Mouse (Mus musculus): ENCODE data around the gene Taf5l.
"Not testable (repeated sequence)": the region's sequence is repeated elsewhere in the genome, so short reads cannot be mapped to it uniquely, and the experiment has no call there.

Taf5l gene

DNA sequence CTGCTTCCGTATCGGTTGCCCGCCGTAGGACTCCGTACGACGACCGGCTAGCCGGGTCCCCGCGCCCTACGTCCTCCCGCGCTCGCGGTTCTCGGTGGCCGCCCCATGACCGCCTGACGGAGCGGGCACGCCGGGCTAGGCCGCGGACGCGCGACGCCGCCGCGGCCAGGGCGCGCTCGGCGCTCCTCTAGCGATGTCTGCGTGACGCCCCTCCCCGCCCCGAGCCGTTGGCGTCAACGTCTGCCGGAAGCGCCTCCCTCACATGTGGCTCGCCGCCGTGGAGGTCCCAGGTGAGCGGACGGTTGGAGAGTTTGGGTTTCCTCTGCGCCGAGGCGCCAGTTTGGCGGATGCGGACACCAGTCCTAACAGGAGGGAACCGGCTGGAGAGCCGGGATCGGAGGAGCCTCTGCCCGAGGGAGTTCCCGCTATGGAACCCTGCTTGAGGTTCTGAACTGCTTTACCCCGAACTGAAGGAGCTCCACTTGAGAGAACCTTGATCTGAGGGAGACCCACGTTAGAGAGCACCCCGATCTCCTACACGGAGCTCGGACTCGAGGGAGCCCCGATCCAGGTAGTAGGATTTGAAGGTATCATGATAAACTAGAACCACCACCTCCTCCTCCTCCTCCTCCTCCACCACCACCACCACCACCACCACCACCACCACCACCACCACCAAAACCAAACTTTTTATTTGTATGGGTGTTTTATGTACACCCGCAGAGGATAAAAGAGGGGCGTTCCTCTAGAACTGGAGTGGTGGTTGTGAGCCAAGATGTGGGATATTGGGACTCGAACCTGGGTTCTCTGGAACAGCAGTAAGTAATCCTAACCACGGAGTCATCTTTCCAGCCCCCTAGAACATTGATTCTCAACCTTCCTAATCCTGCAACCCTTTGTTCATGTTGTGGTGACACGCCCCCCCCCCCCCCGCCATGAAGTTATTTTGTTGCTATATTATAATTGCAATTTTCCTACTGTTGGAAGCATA lies at the start of gene Taf5l, which contains the start of gene Urb2:
Taf5l (minus strand) TSS at position 161 of the 991 bp plus-strand sequence.
Urb2 (plus strand) TSS at position 272 of the 991 bp plus-strand sequence.
- DNase-seq, result peak; percentile 94

DNA sequence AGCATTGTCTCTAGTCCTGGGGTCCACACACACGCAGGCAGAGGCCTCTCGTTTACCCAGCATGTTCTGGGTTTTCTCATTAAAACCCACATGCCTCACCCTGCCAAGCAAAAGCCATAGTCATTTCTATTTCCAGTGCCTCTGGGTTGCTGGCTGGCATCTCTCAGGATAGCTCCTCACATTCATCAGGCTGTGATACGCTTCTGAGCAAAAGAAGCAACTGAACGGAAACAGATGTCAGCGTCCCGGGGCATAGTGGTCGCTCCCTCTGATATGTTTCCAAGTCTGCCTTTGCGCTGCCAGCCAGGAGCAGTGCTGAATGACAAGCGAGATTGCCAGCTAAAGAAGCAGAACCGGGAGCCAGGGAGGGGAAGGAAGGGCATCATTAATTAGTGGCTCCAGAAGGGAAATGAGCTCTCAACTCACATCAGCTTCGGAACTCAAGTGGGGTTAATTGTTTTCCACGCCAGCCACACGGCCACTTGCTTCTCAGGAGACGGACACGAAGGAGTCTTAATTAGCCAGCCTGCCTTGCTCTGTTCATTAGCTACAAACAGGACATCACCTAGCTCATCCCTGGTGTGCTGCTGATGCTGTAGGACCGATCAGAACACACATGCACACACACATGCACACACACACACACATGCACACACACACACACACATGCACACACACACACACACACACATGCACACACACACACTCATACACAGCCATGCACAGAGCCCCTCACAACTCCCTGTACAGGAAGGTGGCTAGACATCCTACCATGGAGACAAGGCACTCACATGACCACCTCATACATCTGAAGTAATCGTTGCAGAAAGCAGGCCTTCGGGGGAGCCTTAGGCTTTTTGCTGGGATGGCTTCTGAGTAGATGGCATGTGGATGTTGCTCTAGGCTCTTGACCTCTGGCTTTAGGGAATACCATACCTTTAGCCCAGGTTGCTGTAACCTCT lies 49.4 kb upstream of the Taf5l start:
- peak; percentile 39 for DNase-seq

DNA sequence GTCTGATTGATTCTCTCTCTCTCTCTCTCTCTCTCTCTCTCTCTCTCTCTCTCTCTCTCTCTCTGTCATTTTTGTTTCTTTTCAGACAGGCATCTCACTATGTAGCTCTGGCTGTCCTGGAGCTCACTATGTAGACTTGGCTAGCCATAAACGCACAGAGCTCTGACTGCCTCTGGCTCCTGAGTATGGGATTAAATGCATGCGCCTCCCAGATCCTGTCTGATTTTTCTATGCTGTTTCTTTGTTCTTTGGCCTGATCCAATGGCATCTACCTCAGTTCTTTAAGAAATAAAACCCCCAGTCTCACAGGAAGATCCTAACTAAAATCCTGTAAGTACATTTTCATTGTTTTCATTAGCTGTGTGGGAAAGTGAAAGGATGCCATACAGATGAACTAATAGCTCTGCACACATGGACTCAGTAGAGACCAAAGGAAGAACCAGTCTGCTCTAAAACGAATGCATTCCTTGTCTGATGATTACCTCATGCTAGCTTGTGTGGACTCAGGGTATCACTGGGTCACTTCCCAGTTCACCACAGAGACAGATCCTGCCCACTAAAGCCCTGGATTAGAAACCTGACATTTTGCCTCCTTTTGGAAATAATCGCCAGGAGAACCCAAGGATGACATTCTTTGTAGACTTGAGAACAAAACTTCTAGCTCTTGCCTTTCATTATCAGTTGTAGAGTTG lies 46.0 kb upstream of the Taf5l start:
- no peak for DNase-seq

DNA sequence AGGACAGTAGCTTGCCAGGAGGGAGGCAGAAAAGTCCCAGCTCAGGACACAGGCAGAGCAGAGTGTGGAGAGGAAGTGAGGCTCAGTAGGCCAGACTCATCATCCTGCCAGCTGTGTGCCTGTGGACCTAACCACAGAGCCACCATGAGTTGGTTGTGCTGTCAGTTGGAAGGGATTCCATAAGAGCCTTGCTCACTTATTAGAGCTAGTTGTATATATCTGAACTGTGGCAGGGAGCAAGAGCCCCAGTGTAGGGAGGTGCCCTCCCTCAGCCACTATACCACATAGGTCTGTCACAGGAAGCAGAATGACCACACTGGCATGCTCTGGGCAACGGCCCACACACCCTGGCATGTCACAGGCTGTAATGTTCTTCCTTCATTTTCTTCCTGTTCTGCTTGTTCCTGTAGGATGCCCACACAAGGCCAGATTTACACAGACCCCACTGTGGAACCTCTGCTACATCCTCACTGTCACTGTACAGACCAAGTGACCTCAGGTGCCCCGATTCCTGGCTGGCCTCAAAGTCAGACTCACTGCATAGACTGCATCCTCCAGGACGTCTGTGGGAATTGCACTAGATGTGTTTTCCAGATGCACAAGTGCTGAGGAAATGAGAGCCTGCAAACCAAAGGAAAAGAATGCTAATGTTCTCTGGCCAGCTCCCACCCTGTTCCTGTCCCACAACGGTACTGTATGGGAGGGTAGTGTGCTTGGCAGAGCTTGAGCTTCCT lies 45.3 kb upstream of the Taf5l start:
- DNase-seq, result no peak

DNA sequence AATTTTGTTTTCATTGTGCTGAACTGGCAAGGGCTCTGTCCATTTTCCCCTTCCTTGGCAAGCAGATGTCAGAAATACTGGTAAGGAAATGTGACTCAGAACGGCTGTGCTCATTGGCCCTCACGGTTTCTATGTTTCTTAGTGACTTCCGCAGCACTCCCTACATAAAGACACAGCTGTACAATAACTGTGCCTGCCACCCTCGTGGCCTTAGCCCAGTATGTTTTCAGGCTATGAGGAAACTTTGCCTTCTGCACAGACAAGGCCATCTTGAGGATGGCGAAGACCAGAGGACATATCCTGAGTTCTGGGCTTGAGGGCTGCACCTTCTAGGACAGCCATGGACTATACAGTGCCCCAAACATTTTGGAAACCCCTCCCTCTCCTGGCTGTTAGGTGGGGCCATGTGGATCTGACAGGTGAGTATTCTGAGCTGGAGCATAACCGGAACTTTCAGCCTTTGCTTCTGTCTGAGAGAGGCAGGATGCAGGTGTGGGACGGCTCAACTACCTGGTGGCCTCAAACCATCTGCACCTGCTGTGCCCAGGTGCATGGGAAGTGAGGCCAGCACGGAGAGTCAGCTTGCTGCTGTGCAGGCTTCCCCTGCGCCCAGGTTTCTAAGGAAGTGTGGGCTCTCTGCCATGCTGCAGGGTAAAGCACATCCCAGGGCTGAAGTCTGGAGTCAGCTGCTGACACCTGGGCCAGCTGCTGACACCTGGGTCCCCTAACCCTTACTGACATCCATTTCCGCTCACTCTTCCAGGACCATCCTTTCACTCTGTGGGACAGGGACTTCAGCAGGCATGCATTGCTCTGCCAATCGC lies 35.8 kb upstream of the Taf5l start:
- no peak for DNase-seq

DNA sequence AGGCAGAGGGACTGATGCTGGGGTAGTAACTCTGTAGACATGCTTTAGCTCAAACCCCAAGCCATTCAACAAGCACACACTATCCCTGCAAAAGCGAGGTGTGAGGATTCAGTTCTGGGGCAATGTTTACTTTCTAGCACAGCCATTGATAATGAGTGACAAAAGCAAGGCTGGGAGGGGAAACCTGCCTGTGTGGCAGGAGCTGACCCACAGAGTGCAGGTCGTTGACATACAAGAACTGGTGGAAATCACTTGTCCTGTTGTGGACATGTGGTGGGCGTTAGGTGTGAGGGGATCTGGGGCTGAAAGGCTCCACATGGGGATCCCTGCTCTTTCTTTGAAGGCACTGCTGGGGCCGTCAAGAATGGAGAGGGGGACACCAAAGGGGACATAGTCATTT lies 31.4 kb upstream of the Taf5l start:
- no peak for DNase-seq

DNA sequence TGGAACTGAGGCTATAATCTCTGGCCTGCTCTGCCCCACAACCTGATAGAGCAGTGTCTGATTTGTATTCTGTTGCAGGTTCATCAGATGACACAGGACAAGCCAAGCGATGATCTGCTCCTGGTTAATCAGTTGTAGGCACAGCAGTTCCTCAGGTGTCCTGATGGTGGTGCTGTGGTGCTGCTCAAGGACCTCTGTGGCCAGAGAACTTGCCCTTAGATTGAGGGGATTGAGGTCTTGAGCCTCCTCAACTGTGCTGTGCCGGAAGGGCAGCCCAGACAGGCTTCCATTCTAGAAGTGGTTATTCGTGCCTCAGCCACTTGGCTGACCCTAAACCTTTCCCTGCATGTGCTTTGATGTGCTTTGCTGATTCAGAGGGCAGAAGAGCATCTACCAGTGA lies 30.9 kb upstream of the Taf5l start:
- DNase-seq, result peak; percentile 60

DNA sequence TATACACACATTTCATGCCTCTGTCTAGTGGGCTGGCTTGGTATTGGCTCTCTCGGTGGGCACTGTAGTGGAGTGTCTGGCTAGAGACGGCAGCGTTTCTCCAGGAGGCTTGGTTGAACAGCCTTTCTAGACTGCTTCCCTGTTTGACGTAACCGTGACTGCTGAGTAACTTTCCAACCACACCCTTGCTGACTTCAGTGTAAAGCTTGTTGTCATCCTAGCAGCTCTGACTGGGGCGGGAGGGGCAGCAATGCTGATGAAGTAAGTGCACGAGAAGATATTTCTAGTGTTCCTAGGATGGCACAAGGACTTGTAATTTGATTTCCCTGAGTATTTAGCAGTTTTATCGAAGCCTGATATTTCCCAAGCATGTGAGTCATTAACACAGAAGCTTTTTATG lies 24.7 kb upstream of the Taf5l start:
- no peak for DNase-seq

DNA sequence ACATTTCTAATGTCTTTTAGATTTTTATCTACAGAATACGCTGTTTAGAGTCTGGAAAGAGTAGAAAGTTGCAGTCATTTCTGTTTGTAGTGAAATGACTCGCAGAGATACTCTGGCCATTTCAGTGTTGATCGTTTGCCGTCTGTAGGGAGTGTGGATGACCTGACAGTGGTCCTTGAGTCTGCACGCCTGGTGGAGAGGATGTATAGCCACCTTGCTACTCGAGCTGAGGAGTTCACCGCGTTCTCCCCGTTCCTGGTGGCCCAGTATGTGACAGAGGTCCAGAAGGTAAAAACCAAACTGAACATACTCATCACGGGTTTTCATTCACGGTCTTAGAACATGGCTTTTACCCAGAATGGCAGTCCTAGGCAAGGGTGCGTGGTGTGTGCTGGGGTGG lies 23.7 kb upstream of the Taf5l start:
- no peak for DNase-seq

DNA sequence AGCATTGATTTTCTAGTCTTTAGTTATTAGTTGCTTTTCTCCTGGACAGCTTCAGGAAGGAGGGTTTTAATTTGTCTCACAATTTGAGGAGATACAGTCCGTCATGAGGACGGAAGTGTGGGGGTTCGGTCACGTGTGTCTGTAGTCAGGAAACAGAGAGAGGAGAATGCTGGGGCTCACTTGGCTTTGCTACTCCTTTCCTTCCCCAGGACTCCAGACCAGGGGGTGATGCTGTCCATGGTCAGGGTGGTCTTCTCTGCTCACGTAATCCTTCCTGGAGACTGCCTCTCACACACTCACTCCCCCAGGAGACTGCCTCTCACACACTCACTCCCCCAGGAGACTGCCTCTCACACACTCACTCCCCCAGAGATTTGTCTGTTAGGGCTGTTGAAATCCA lies 23.2 kb upstream of the Taf5l start:
- DNase-seq, result no peak

DNA sequence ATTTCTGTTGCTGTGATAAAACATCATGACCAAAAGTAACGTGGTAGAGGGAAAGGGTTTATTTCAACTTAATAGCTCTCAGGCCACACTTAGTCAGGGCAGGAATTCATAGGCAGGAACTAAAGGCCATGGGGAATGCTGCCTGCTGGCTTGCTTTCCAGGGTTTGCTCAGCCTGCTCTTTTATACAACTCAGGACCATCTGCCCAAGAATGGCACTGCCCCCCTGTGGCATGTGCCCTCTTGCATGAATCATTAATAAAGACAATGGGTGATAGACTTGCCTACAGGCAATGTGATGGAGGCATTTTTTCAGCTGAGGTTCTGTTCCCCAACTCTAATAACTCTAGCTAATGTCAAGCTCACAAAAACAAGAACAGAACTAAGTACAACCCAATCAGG lies 21.0 kb upstream of the Taf5l start:
- DNase-seq, result no peak

DNA sequence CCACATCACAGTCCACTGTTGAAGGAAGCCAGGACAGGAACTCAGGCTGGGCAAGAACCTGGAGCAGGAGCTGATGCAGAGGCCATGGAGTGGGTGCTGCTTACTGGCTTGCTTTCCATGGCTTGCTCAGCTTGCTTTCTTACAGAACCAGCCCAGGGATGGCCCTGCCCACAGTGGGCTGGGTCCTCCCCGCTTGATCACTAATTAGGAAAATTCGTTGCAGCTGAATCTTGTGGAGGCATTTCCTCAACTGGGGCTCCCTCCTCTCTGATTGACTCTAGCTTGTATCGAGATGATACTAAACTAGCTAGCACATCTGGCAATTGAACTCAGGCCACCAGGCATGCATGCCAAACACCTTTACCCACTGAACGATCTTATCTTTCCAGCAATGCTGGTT lies 18.2 kb upstream of the Taf5l start:
- no peak for DNase-seq

DNA sequence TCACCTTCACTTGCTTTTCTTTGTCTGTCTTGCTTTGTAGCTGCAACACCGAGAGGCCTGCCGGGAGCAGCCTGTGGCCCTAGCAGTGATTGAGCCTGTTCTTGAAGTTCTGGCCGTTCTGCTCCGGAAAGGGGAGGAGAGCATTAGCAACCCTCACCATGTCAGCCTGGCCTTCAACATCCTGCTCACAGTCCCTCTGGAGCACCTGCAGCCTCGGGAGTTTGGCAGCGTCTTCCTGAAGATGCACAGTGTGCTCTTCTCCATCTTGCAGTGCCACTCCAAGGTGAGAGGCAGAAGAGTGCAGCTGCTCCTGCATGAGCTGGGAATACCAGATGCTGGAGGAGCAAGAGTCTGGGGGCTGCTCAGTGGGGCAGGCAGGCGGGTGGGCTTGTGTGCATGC lies 16.9 kb upstream of the Taf5l start:
- DNase-seq, result no peak

DNA sequence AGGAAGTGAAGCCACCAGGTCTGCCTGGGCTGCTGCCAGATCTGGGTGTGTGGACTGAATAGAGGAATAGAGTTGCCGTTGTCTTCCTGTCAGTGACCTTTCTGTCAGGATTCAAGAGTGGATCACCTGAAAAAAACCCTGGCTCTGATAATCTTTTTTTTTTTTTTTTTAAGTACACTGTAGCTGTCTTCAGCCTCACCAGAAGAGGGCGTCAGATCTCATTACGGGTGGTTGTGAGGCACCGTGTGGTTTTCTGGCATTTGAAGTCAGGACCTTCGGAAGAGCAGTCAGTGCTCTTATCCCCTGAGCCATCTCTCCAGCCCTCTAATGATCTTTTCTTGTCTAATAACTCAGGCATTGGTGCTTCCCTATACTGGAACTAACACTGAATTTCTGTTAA lies 12.2 kb upstream of the Taf5l start:
- DNase-seq, result no peak

DNA sequence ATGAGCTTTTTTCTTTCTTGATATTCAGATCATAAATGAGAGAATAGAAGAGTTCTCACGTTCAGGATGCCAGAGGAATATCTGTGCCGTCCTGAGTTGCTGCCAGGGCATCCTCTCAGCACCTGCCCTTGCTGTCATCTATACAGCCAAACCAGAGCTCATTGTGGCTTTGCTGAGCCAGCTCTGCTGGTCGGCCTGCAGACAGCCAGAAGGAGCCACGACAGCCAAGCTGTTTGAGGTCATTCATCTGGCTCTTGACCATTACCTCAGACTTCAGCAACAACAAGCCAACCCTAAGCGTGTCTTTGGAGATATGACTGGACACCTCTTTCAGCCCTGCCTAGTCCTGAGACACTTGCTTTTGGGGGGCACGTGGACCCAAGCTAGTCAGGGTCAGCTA lies 6.6 kb upstream of the Taf5l start:
- DNase-seq, result no peak

DNA sequence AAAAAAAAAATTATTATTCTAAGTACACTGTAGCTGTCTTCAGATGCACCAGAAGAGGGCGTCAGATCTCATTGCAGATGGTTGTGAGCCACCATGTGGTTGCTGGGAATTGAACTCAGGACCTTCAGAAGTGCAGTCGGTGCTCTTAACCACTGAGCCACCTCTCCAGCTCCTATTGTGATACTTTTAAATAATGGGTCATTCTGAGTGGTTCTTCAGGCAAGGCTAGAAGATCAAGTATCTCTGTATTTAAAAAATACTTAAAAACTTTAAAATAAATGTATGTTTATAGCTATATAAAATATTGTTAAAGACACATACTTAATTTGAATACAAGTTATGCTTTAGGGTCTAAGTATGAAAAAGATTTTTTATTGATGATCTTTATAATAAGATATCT lies 5.1 kb upstream of the Taf5l start:
- DNase-seq, result not testable (repeated sequence)

DNA sequence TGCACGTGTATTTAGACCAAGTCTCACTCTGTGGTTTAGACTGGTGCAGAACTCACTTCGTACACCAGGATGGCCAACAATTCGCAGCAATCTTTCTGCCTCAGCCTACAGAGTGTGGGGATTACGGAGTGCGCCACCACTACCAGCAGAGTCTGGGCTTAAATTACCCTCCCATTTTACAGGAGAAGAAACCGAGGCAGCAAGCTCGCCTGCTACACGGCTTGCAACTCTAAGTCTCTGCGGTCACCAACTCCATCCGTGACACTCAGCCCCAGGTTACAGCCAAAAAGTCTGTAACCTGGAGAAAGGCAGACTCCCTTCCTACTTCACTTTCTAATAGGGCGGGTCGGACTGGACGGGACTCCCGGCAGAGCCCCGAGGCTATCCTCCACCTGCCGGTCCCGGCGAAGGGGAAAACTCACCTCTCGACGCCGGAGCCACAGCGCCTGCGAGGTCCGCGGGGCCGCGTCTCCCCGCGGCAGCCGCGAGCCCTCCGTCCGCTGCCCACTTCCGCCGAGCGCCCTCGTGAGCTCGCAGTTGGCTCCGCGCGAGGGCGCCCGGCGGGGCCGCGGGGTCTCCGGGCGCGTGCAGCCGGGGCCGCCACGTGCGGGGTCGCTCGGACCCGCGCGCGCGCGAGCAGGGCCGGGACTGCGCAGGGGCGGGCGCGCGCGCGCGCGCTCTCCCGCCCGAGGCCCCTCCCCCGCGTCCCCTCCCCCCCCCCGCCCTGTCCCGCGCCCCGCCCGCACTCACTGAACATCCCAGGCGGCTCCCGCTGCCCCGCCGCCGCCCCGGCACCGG lies 559 bp downstream of the Taf5l start:
- DNase-seq, result no peak

DNA sequence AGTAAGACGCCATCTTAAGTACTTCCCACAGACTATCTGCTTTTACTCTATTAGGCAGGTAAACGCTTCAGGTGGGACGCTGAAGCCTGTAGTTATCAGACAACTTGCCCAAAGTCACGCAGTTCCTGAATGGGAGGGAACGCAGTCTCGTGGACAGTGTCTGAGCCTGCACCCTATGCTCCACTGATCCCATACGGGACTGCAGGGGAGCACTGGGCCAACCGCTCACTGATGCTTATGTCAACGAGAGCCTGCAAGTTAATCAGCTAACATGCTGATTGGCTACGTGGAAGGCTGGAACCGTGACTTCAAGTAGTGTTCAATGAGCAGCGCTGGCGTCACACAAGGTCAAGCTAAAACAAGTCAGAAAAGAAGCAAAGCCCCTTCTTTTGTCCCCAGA lies 1.4 kb downstream of the Taf5l start:
- no peak for DNase-seq

DNA sequence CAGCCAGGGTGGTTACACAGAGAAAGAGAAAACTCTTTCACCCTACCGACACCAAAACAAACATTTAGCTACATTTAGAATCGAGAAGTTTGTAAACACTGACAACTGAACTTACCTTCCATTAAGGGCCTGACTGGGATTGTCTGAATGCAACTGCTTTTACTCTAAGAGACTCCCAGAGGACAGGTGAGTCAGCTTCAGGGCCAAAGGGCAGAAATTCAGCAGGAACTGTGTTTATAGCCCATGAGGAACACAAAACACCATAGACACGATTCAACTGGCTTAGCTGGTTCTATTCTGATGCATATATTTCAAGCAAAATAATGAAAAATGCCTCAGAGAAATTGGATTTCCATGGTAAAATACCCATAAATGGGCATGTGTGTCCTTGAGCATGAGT lies 6.4 kb downstream of the Taf5l start:
- DNase-seq, result no peak

DNA sequence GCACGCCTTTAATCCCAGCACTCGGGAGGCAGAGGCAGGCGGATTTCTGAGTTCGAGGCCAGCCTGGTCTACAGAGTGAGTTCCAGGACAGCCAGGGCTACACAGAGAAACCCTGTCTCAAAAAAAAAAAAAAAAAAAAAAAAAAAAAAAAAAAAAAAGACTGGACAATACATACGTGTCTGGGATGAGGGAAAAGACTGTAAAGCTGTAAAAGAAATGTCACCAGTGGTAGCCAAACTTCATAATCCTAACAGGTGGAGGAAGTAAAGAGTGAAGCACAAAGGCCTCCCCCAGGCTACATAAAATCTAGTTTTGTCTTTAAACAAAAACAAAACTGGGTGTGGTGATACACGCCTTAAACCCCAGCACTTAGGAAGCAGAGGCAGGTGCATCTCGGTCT lies 6.9 kb downstream of the Taf5l start:
- not testable (repeated sequence) for DNase-seq
